Mouse (Mus musculus): Measurements from ENCODE around the gene Cdc42se2.

The Cdc42se2 gene

GRCm38 (mm10) chr11:54748891-54749290 is 38.6 kb downstream of the Cdc42se2 start:
- no peak for DNase-seq

- no peak for DNase-seq
Measured at GRCm38 (mm10) chr11:54744231-54744630, 43.2 kb downstream of the Cdc42se2 start.

DNA sequence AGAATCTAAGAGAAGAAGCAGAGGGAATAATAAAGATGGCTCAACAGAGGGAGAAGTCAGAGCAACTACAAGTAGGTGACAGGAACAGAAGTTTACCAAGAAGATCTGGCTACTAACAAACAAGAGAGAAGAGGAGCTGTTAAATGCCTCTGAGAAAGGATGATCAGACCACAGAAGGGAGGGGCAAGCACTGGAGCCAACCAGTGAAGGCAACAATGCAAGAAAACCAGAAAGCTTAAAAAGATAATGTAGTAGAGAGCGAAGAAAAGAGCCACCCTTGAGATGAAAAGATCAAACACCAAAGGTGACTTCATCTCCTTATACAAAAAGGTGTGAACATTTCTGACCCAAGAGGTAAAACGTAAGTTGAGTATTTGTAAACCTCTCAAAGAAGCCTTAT is 46.1 kb downstream of the Cdc42se2 start:
- no peak for DNase-seq

GRCm38 (mm10) chr11:54739012-54739750 is 48.3 kb downstream of the Cdc42se2 start:
- DNase-seq, result no peak

GRCm38 (mm10) chr11:54736903-54737302 is 50.6 kb downstream of the Cdc42se2 start:
- DNase-seq, result no peak

DNA sequence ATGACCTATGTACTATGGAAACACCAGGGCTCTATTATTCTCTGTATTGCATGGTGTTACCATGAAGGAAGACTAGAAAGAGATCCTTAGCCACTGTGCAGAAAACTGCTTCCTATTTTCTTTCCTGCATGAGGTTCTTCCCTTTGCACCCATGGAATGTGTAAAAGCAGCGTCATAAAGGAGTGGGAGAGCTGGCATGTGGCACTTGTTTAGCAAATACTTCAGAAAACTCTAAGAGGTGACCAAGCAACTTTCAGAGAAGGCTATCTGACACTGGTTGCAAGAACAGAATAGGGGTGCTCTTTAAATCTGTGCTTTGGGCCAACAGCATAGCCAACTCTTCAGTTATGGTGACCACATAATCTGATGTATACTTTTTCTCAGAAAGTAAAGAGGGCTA is 52.4 kb downstream of the Cdc42se2 start:
- no peak for DNase-seq

DNA sequence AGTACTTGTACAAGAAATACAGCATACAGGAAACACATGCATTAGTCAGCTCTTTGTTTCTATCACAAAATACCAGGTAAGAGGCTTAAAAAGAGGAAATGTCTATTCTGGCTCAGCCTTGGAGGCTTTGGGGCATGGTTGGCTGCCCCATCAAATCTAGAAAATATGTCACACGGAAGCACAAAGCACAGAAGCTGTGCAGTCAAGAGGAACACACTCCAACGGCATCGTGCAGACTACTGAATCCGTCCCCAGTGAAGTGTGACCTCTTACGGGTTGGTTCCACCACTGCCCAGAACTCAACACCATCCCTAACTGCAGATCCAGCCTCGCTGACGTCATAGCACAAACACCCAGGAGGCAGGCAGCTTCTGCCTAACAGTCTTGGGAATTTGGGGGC is 53.9 kb downstream of the Cdc42se2 start:
- no peak for DNase-seq

GRCm38 (mm10) chr11:54731367-54731766 is 56.1 kb downstream of the Cdc42se2 start:
- DNase-seq, result no peak

DNA sequence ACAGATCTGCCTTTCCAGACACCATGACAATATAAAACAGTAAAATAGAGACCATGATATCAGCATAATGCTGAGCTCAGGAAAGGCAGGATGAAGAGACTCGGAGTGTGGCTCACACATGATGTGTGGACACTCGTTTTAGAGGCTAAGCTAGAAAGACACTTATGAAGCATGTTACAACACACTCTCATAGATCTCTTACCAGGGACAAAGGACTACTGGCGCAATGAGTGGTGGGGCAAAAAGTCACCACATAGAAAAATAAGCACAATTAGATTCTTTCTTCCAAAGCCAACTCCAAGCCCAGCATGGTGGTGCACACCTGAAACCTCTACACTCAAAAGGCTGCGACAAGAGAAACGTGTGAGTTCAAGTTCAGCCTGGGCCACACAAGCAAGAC is 56.5 kb downstream of the Cdc42se2 start:
- no peak for DNase-seq

DNA sequence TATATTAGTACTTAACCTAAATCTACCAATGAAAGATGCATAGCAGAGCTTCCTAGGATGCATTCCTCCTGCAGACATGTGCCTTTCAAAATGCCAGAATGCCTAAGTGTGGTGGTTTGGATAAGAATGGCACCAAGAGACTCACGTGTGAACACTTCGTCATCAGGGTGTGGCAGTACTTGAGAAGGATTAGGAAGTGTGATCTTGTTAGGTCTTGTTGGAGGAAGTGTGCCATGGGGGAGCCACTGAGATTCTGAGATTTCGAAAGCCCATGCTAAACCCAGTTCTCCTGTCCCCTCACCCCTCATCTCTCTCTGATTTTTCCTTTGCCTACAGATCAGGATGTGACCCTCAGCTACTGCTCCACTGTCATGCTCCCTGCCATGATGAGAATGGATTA is 58.2 kb downstream of the Cdc42se2 start:
- no peak for DNase-seq

- no peak for DNase-seq
Measured at GRCm38 (mm10) chr11:54728371-54728770, 59.1 kb downstream of the Cdc42se2 start.

- DNase-seq, result no peak
Measured at GRCm38 (mm10) chr11:54727327-54727901, 60.1 kb downstream of the Cdc42se2 start.

GRCm38 (mm10) chr11:54726571-54727062 is 60.9 kb downstream of the Cdc42se2 start:
- DNase-seq, result no peak

- peak; percentile 20 for DNase-seq
Measured at GRCm38 (mm10) chr11:54724353-54725034, 63.0 kb downstream of the Cdc42se2 start.

- no peak for DNase-seq
Measured at GRCm38 (mm10) chr11:54722057-54722456, 65.4 kb downstream of the Cdc42se2 start.

DNA sequence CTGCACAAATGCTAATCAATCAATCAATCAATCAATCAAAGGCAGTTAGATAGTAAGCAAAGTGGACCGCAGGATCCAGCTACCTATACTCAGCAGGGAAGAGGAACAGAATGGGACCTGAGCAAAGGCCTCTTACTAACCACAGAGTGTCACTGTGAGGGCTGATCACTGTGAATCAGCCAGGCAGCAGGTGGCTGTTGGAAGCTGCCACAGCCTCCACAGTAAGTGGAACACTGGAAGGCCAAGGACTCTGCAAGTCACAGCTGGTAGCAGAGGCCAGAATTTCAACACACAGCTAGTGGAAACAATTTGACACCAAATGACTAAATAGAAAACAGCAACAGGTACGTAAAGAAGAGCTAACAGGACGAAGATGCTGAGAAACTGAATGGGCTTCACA is 68.9 kb downstream of the Cdc42se2 start:
- DNase-seq, result no peak

- no peak for DNase-seq
Measured at GRCm38 (mm10) chr11:54717893-54718292, 69.6 kb downstream of the Cdc42se2 start.

- DNase-seq, result no peak
Measured at GRCm38 (mm10) chr11:54712849-54713248, 74.6 kb downstream of the Cdc42se2 start.

DNA sequence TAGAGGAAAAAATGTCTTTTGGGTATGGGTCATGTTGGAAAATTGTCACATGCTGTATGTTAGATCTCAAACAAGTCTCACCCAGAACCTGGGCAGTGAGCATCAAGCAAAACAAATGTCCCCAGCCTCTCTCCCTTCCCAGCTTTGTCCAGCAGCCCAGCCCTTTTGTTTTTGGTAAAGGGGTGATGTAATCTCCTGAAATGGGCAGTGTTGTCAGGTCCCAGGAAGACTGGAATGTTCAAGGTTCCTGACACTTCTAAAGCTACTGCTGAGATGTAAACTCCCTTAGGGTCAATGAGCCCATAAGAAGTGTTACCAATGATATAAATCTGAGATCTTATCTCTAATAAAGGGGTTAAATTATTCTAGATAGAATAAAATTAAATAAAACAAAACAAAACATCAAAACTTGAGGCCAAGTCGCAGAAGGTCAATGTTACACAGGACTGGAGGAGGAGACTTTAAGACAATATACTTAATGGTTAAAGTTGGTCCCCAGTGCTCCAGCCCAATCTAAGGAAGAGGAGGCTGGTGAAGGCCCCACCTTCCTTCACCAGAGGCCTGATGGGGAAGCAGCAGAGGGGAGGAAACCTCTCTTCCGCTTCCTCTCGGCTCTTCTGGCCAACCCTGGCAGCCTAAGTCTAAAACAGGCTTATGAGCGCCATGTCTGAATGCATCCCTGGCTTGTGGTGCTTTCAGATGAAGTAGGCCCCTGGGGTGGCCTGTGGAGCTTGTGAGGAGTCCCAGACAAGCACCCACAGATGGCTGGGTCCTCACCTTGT is 76.8 kb downstream of the Cdc42se2 start:
- DNase-seq, result no peak

- peak; percentile 9 for DNase-seq
Measured at GRCm38 (mm10) chr11:54709645-54710044, 77.8 kb downstream of the Cdc42se2 start.

GRCm38 (mm10) chr11:54708153-54708552 is 79.3 kb downstream of the Cdc42se2 start:
- DNase-seq, result no peak

DNA sequence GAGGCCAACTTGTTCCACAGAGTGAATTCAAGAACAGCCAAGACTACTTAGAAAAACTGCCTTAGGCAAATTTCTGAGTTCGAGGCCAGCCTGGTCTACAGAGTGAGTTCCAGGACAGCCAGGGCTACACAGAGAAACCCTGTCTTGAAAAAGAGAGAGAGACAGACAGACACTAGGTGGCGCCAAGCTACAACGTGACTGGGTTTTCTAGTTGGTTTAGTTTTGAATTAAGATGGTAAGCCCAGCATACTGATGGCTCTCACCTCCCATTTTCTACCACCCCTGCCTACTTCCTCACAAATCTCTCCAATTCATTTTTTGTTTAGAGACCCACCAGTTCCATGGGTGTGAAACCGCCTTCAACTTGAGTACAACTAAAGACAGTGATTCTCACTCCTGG is 84.2 kb downstream of the Cdc42se2 start:
- DNase-seq, result peak; percentile 77

DNA sequence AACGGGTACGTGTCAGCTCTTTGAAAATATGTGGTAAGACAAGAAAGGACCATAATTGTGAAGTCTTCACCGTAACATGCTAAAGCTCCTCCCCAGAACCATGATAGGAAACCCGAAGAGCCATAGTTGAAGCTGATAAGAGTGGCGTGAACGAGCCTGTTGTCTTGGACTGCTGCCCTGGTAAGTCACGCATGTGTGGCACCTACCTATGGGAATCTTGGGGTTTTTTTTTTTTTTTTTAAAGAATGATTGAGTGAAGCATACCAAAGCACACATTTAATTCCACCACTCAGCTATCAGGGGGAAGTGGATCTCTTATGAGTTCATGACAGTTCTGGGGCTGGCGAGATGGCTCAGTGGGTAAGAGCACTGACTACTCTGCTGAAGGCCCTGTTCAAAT is 85.6 kb downstream of the Cdc42se2 start:
- DNase-seq, result no peak
